Mouse (Mus musculus) spleen, adult 12 weeks (tissue): Measurements from ENCODE around the gene Tcam1.
A peak's percentile ranks its signal among the peaks of the same experiment; 100 is the strongest.
"Not testable (repeated sequence)": the region's sequence is repeated elsewhere in the genome, so short reads cannot be mapped to it uniquely, and the experiment has no call there.

Source experiments
- DNase-seq: peaks from one replicate; pipeline ENCODE4 v3.0.0; 2022; ENCODE audit warnings: low spot score

Gene Tcam1

GRCm38 (mm10) chr11:106276454-106276853 is at the start of gene Tcam1:
Tcam1 (plus strand) TSS chr11:106276672.
- peak; percentile 90 for DNase-seq

GRCm38 (mm10) chr11:106233978-106234377 is 42.5 kb upstream of the Tcam1 start:
- DNase-seq, result not testable (repeated sequence)

- DNase-seq, result no peak
Observed at GRCm38 (mm10) chr11:106246834-106247233, 29.6 kb upstream of the Tcam1 start.

- no peak for DNase-seq
Observed at GRCm38 (mm10) chr11:106249326-106249725, 27.1 kb upstream of the Tcam1 start.

GRCm38 (mm10) chr11:106254767-106255166 is 21.7 kb upstream of the Tcam1 start:
- no peak for DNase-seq

GRCm38 (mm10) chr11:106255174-106255573 is 21.3 kb upstream of the Tcam1 start:
- no peak for DNase-seq

- peak; percentile 98 for DNase-seq
Observed at GRCm38 (mm10) chr11:106255685-106256451, 20.6 kb upstream of the Tcam1 start, which contains the start of the genes Ftsj3 and Psmc5. Ftsj3 (minus strand) TSS chr11:106256079. Psmc5 (plus strand) TSS chr11:106256154.

- DNase-seq, result no peak
Observed at GRCm38 (mm10) chr11:106256775-106257174, 19.7 kb upstream of the Tcam1 start.

GRCm38 (mm10) chr11:106260826-106261450 is 15.5 kb upstream of the Tcam1 start:
- DNase-seq, result no peak

- no peak for DNase-seq
Observed at GRCm38 (mm10) chr11:106263963-106264362, 12.5 kb upstream of the Tcam1 start.

- no peak for DNase-seq
Observed at GRCm38 (mm10) chr11:106264988-106265387, 11.5 kb upstream of the Tcam1 start.

GRCm38 (mm10) chr11:106265570-106265969 is 10.9 kb upstream of the Tcam1 start:
- no peak for DNase-seq

- DNase-seq, result no peak
Observed at GRCm38 (mm10) chr11:106266431-106266830, 10.0 kb upstream of the Tcam1 start.

- DNase-seq, result no peak
Observed at GRCm38 (mm10) chr11:106267311-106267852, 9.1 kb upstream of the Tcam1 start.

- DNase-seq, result no peak
Observed at GRCm38 (mm10) chr11:106267871-106268270, 8.6 kb upstream of the Tcam1 start.

GRCm38 (mm10) chr11:106268326-106269059 is 8.0 kb upstream of the Tcam1 start:
- no peak for DNase-seq

GRCm38 (mm10) chr11:106269060-106269431 is 7.4 kb upstream of the Tcam1 start:
- DNase-seq, result no peak

GRCm38 (mm10) chr11:106271131-106271793 is 5.2 kb upstream of the Tcam1 start:
- no peak for DNase-seq

GRCm38 (mm10) chr11:106271794-106272643 is 4.5 kb upstream of the Tcam1 start:
- DNase-seq, result no peak

GRCm38 (mm10) chr11:106272644-106273310 is 3.7 kb upstream of the Tcam1 start, which contains the start of gene Smarcd2:
Smarcd2 (minus strand) TSS chr11:106272972.
- DNase-seq, result peak; percentile 99
